Mouse (Mus musculus) erythroblast, embryonic 14.5 days (primary cell): Measurements from ENCODE around the gene Gbx2. TPM values are rescaled to one million over a fixed set of nuclear protein-coding genes. Genes with fewer than 3 reads are reported as not detected.

Source experiments
- H3K27me3 ChIP-seq: 2 replicates; pipeline ENCODE4 v1.6.1; 2012; ENCODE audit warnings: inconsistent platforms; ENCODE audit not compliant: control insufficient read depth
- H3K36me3 ChIP-seq: 2 replicates; pipeline ENCODE4 v1.6.1; 2012; ENCODE audit warnings: mild to moderate bottlenecking, inconsistent platforms; ENCODE audit not compliant: control insufficient read depth
- H3K4me1 ChIP-seq: 2 replicates; pipeline ENCODE4 v1.6.1; 2012; ENCODE audit warnings: inconsistent platforms; ENCODE audit not compliant: control insufficient read depth
- H3K4me3 ChIP-seq: replicated peaks from 2 replicates; pipeline ENCODE3; 2012; ENCODE audit warnings: moderate library complexity, mild to moderate bottlenecking, inconsistent platforms
- H3K9me3 ChIP-seq: 2 replicates; pipeline ENCODE4 v1.6.1; 2012; ENCODE audit warnings: low read length, inconsistent platforms, mixed read lengths; ENCODE audit not compliant: control insufficient read depth
- GATA1 ChIP-seq: IDR thresholded peaks from 2 replicates; pipeline ENCODE4 v1.6.1; 2012; ENCODE audit warnings: low read length, inconsistent platforms, mixed read lengths
- TAL1 ChIP-seq: IDR thresholded peaks from 3 replicates; pipeline ENCODE4 v1.6.1; 2012; ENCODE audit warnings: low read length, inconsistent platforms, mixed read lengths
- polyA plus RNA-seq: library from polyadenylated mRNA; stranded (reverse); fragments of >175 nt; gene quantifications from 2 replicates; pipeline ENCODE4 v1.2.3, GENCODE M21; 2012

Gbx2 gene
- polyA plus RNA-seq, 1 experiment: not detected

DNA sequence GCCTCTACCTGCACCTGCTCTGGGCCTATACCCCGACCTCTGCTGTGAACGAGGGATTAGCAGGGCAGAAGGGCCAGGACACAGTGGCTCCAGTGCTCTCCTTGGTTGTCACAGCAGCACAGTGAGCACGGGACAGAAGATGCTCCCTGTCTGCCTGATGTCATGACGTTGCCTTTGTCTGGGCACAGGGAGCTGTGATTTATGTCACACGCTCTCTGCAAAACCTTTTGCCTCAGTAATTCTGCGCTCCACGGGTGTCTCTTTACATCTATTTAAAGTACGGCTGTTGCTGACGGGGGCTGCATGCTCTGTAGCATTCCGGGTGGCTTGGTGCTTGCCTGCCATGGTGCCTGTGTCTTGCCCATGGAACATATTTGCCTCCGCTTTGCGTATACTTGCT, 33.4 kb upstream of the Gbx2 start:
- Histone ChIP-seq H3K4me1 (no peaks in the 10 kb centered on the region), H3K9me3 (no peaks in the 10 kb centered on the region; the same call in 1 of the 2 replicates), H3K27me3 (peaks cover 24% of the 10 kb centered on the region), H3K4me3 (no peak overlapping the region), H3K36me3 (no peaks in the 10 kb centered on the region)
- TF ChIP-seq TAL1 (no peak), GATA1 (no peak)

DNA sequence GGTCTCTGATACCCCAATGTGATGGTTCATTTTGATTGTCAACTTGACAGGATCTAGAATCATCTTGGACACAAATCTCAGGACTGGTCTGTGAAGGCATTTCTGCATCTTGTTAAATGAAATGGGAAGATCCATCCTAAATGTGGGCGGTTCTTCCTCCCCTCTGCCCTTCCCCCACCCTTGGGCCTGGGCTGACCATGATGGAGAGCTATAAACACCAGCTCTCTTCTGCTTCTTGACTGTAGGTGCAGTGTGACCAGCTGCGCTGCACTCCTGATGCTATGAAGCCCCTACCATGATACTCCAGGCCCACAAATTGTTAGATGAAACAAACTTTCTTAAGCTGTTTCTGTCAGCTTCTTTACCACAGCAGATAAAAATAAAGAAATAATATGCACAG, 32.3 kb upstream of the Gbx2 start:
- Histone ChIP-seq H3K36me3 (no peaks in the 10 kb centered on the region), H3K9me3 (no peaks in the 10 kb centered on the region; the same call in 1 of the 2 replicates), H3K4me3 (no peak overlapping the region), H3K4me1 (no peaks in the 10 kb centered on the region), H3K27me3 (peaks cover 12% of the 10 kb centered on the region)
- no peak for TF ChIP-seq TAL1
- TF ChIP-seq GATA1: no peak

GRCm38 (mm10) chr1:89962092-89962491, 31.1 kb upstream of the Gbx2 start:
- Histone ChIP-seq H3K4me1 (no peaks in the 10 kb centered on the region), H3K9me3 (no peaks in the 10 kb centered on the region), H3K4me3 (no peak overlapping the region), H3K36me3 (no peaks in the 10 kb centered on the region), H3K27me3 (peaks cover under 1% of the 10 kb centered on the region; the same call in 1 of the 2 replicates)
- TF ChIP-seq TAL1 (no peak), GATA1 (no peak)

- Histone ChIP-seq H3K36me3 (no peaks in the 10 kb centered on the region), H3K4me3 (no peak overlapping the region), H3K9me3 (no peaks in the 10 kb centered on the region), H3K27me3 (no peaks in the 10 kb centered on the region; the same call in 1 of the 2 replicates), H3K4me1 (no peaks in the 10 kb centered on the region)
- TF ChIP-seq GATA1 (no peak), TAL1 (no peak)
These were observed 28.4 kb upstream of the Gbx2 start for GRCm38 (mm10) chr1:89959393-89959792.

DNA sequence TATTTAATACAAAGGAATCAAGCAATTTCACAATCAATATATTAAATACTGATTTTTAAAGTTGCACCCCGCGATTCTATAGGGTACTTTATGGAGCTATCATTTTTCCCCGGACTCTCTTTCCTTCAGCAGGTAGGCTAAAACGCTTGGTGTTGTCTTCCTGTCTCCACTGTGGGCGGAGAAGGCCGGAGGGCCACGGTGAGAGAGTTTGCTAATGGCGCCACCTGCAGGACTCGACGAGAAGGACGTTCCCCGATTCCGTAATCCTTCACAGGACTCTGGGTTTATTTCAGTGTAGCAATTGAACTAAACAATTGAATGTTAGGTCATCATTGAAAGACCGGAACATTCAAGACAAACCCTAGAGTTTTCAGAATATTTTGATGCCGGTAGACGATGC, 12.2 kb upstream of the Gbx2 start:
- peaks cover 3% of the 10 kb centered on the region; the same call in 1 of the 2 replicates for H3K9me3 ChIP-seq
- no peak for TF ChIP-seq GATA1
- TF ChIP-seq TAL1: no peak
- H3K4me3 ChIP-seq: no peak overlapping the region
- no peaks in the 10 kb centered on the region for H3K4me1 ChIP-seq
- H3K36me3 ChIP-seq: no peaks in the 10 kb centered on the region
- peaks cover 66% of the 10 kb centered on the region for H3K27me3 ChIP-seq

GRCm38 (mm10) chr1:89942395-89942976, 11.5 kb upstream of the Gbx2 start:
- Histone ChIP-seq H3K27me3 (peaks cover 72% of the 10 kb centered on the region), H3K4me3 (no peak overlapping the region), H3K9me3 (peaks cover 3% of the 10 kb centered on the region; the same call in 1 of the 2 replicates), H3K36me3 (no peaks in the 10 kb centered on the region), H3K4me1 (no peaks in the 10 kb centered on the region)
- TF ChIP-seq GATA1 (no peak), TAL1 (no peak)

DNA sequence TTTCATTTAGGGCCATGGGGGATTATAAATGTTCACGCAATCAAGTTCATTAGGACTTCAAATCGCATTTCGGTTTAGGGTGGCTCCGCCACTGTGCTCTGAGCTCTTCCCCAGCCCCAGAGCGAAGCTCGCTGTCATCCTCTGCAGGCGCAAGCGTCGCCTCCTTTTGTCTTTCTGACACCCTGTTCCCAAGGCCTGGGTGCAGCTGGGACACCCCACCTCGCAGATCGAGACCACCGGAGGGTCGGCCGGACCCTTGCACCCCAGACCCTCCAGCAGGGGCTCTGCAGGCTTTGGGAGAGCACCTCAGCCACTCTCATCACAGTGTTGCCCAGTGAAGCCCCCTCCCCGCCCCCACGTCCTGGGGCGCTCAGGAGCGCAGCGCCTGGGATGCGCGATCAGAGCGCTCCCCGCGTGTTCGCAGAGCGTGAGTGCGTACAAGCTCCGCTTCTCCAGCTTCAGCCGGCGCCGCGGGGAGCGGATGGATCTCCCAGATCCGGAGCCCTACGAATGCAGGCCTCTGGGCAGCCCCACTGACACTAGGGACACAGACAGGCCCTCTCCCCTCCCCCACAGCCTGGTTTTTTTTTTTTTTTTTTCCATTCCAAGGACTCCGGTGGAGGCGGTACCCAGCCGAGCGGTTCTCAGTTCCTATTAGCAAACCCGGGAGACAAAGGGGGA, 10.9 kb upstream of the Gbx2 start:
- Histone ChIP-seq H3K9me3 (peaks cover 3% of the 10 kb centered on the region; the same call in 1 of the 2 replicates), H3K4me1 (no peaks in the 10 kb centered on the region), H3K27me3 (peaks cover 78% of the 10 kb centered on the region), H3K4me3 (no peak overlapping the region), H3K36me3 (no peaks in the 10 kb centered on the region)
- TF ChIP-seq GATA1 (no peak), TAL1 (no peak)

- Histone ChIP-seq H3K4me3 (no peak overlapping the region), H3K27me3 (peaks cover 84% of the 10 kb centered on the region), H3K36me3 (no peaks in the 10 kb centered on the region), H3K4me1 (no peaks in the 10 kb centered on the region), H3K9me3 (peaks cover 3% of the 10 kb centered on the region; the same call in 1 of the 2 replicates)
- TF ChIP-seq GATA1 (no peak), TAL1 (no peak)
These were observed 10.1 kb upstream of the Gbx2 start for GRCm38 (mm10) chr1:89940961-89941524.

GRCm38 (mm10) chr1:89939981-89940726, 9.2 kb upstream of the Gbx2 start:
- TF ChIP-seq TAL1: no peak

More at GRCm38 (mm10) chr1:89939981-89940726, 9.2 kb upstream of the Gbx2 start:
- Histone ChIP-seq H3K9me3 (peaks cover 3% of the 10 kb centered on the region; the same call in 1 of the 2 replicates), H3K27me3 (peaks cover 90% of the 10 kb centered on the region), H3K4me1 (no peaks in the 10 kb centered on the region), H3K4me3 (no peak overlapping the region), H3K36me3 (no peaks in the 10 kb centered on the region)
